Mouse (Mus musculus): ENCODE results near the gene Fcer2a.

The Fcer2a gene

DNA sequence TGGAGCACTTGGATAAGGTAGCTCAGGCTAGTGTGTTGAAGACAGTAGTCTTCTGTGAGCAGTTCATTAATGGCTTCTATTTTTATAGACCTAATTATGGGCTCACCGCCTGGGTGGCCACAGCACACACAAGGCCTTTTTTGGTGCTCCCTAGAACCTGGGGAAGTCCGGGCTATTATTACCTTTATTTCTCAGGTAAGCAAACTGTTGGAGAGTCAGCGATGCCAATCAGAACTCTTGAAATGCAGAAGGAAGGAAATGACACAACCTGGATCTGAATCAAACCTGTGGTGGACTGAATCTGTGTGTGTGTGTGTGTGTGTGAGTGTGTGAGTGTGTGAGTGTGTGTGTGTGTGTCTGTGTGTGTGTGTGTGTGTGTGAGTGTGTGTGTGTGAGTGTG is at the start of gene Fcer2a:
Gene Fcer2a (minus strand): TSS at position 55 of the 400 bp plus-strand sequence.
- no peak for DNase-seq (ENCODE audit: low read depth, low spot score)

DNA sequence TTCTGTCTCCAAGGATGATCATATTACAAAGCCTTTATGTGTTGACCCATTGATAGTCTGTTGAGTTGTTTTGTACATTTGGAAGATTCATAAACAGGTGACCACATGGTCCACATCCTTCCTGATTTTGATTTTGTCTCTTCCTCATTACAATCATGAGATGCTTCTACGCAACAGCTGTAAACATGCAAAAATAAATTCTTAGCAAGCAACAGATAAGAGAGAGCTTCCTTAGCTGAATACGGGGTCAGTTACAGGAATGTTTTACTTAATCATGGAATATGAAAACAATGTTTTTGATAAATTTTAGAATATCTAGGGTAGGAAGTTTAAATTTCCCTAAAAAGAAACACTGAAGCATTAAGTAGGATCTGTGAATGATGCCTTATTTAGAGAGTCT is 43.0 kb upstream of the Fcer2a start:
- DNase-seq (ENCODE audit: low read depth, low spot score) = no peak

DNA sequence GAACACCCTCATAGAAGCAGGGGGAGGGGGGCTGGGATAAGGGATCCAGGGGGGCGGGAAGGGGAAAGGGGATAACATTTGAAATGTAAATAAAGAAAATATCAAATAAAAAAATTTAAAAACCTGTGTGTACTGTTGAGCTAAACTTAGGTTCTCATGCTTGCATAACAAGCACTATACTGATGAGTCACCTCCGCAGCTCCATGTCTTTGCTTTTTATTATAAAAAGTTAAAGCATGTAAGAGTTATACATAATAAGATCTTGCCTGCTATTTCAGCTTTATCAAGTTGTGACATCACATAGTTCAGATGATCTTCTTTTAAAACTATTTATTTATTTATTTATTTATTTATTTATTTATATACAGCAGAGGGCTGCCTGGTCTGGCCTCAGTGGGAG is 41.6 kb upstream of the Fcer2a start:
- no peak for DNase-seq (ENCODE audit: low read depth, low spot score)

DNA sequence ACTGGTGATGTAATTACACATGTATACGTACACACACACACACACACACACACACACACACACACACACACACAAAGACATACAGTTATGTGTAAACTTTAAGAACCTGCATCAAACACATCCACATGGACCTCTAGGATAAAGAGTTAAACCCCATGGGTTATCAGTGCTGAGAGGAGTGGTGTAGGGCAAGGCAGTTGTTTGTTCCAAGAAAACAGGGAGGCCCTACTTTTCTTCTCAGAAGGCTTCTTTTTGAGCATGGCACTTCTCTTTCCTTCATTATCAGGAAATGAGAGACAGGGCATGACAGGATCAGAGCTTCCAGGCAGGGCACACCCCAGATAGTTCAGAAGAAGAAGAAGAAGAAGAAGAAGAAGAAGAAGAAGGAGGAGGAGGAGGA is 40.1 kb upstream of the Fcer2a start:
- DNase-seq (ENCODE audit: low read depth, low spot score) = no peak

DNA sequence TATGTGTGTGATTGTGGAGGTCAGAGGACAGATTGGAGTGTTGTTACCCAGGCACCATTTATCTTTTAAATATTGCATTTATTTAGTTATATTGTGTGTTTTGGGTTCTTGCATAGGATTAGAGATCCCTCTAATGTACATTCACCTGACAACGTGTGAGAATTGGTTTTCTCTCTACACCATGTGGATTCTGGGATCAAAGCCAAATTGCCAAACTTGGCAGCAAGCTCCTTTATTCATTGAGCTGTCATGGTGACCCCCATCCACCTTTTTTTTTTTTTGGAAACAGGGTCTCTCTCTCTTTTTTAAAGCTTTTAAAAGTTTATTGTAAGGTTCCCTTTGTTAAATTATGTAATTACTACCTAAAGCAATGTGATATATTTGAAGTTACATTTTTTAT is 27.1 kb upstream of the Fcer2a start:
- no peak for DNase-seq (ENCODE audit: low read depth, low spot score)

DNA sequence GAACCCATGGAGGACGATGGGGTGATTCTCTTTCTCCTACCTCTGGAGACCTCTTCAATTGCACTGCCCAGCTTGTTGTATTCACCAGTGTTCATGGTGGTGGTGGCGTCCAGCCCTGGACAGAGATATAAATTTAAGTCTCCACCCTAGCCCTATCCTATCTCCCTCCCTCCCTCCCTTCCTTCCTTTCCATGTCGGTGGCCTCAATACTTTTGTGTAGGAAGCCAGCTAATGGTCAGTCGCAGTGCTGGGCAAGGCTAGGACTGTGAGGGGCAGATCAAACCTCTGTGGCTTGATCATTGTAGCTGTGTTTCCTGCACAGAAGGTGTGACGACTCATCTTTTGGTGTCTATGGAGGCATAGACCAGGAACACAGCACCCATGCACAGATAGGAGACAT is 26.6 kb upstream of the Fcer2a start, which contains the start of gene Clec4g:
Gene Clec4g (minus strand): TSS at position 101 of the 400 bp plus-strand sequence.
- DNase-seq (ENCODE audit: low read depth, low spot score) = no peak

DNA sequence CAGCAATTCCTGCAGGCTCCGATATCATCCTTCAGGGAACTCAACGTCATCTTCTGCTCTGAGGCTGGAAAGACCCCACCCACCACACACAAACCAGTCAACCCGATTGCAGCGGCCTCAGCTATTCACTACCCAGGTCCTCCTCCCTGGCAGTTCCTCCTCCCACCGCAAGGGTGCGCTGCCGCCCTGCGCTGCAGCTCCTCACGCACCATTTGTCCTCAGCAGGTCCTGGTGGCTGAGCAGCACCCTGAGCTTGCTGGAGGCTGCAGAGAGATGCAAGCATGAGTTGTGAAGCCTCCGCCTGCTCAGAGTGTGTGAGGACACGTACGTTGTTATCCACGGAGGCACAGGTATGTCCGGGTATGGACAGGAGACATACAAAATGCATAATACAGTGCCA is 24.6 kb upstream of the Fcer2a start:
- peak; percentile 18 for DNase-seq (ENCODE audit: low read depth, low spot score)

DNA sequence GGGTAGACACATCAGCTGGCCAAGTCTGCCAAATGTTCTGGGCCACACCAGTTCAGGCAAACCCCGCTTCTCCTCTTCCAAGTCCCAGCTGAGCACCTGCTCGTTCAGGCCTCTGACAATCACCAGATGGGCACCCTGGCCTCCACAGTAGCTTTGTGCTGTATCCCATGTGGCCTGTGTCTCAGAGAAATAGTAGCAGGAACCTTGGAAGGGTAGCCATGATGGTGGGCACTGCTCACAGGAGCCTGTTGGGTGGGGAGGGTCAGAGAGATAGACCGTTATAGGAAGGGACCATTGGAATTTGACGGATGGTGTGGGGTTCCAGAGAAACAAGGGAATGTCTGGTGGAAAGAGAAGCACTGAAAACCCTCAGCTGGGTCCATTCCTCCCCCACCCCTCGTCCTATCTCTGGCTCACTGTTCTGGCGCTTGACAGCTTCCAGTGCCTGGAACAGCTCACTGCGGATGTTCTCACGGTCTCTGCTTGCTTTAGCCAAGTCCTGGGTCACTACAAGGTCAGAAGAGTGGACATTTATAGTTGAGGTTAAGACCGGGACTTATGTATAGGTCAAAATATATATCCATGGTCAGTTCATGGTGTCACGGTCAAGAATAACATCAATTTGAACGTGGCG is 23.5 kb upstream of the Fcer2a start:
- no peak for DNase-seq (ENCODE audit: low read depth, low spot score)

DNA sequence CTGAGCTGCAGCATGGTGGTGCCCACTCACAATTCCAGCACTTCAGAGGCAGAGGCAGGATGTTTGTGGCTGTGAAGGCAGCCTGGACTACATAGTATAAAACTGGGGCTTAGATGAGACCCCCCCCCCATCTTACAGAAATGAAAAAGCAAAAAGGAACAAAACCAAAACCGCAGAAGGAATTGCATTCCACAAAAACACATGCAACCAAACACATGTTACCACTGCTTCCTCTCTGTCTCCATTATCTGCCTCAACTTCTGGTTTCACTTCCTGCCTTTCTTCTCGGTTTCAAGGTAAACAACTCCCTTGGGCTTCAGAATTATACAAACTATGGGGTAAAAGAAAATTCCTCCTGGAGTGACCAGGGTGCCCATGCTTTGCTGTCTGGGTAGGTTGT is 17.7 kb upstream of the Fcer2a start:
- no peak for DNase-seq (ENCODE audit: low read depth, low spot score)

DNA sequence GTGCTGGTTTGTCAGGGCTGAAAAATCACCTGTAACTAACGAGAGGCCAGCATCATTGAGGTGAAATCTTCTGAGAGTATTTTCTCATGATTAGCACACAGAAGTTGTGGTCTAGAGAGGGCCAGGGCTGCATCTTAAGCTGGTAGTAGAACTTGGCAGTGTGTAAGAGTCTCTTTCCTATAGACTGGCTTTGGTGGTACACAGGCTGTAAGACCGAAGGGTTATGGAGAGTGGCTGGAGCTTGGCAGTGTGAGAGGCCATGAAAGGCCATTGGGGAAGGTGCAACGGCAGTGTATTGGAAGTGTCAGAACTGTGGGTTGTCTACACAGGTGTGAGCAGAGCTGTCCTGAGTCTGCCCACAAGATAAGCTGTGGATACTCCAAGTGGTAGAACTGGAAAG is 16.3 kb upstream of the Fcer2a start:
- no peak for DNase-seq (ENCODE audit: low read depth, low spot score)

DNA sequence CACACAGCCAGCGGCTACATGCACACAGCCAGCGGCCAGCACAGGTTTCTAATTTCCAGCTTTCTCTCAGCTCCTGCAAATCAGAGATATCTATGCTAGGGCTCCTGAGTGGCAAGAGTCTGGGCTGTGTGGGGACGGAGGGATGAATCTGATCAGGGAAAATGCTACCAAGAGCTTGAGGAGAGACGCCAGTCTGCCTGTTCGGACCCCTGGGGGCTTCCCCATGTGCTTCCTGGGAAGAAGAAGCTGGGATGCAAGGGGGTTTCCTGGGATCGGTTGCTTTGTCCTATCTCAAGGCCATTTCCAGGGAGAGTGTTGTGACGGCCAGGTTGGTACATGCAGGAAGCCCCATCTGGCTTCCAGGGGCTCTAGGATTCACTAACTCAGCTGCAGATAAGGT is 13.6 kb upstream of the Fcer2a start:
- no peak for DNase-seq (ENCODE audit: low read depth, low spot score)

DNA sequence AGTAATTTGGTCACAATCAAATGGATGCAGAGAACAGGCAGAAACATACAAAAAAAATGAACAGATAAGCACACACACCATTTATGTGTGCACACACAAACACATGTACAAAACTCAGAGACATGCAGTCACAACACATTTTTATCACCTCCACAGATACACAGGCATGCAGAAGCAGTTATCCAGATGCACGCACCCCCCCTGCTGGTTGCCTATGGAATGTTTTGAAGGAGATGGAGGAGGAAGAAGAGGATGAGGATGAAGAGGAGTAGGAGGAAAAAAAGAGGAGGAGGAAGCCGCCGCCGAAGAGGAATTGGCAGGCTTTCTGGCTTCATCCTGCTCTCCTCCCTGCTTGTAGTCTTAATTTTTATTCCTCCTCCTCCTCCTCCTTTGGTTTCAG is 11.7 kb upstream of the Fcer2a start:
- DNase-seq (ENCODE audit: low read depth, low spot score) = no peak

DNA sequence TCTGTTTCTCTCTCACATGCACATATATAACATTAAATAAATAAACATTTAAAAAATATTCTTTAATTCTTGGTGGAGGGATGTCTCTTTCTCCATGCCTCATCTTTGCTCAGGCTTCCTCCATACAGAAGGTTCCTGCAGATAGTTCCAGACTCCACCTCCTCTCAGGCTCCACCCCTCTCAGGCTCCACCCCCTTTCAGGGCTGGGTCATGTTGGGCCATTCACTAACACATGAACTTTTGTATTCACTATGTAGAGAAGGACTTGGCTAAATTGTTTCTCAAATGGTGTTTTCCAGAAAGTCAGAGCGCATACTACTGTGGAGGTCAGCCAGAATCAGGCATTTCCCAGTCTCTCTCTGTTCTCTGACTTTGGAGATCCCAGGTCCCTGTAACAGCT is 7.5 kb upstream of the Fcer2a start:
- no peak for DNase-seq (ENCODE audit: low read depth, low spot score)

DNA sequence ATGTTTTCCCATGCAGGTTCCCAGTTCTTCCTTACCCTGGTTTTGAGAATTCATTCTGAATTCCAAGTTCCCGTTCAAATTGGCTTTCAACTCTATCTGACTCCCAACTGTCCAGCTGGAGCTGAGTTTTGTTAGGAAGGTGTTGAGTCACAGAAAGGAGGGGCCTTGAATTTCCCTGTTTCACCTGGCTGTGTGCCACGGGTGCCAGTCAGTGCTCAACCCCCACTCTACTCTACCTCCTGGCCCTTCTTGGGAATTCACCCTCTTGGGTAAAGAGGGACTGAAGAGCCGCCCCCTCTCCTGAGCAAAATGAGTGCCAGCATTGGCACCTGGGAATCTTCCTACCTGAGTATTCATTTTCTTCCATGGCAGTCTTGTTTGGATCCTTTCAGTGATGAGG is 3.2 kb downstream of the Fcer2a start:
- DNase-seq (ENCODE audit: low read depth, low spot score) = no peak

DNA sequence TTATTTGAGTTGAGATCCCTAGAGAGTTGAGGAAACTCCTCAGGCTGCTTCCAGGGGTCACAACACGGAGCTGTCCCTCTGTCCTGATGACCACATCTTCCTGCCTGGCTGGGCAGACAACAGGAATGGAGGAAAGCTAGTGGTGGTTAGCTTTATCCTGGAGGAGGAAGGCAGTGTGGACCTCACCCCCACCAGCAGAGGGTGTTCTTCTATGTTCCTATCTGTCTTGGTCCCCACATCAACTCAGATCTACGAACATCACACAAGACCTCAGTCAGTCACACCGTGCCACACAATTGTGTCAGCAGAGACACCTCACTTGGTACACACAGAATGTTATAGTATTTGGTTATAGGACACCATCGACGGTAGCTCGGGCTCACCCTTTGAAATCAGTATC is 6.4 kb downstream of the Fcer2a start:
- DNase-seq (ENCODE audit: low read depth, low spot score) = no peak

DNA sequence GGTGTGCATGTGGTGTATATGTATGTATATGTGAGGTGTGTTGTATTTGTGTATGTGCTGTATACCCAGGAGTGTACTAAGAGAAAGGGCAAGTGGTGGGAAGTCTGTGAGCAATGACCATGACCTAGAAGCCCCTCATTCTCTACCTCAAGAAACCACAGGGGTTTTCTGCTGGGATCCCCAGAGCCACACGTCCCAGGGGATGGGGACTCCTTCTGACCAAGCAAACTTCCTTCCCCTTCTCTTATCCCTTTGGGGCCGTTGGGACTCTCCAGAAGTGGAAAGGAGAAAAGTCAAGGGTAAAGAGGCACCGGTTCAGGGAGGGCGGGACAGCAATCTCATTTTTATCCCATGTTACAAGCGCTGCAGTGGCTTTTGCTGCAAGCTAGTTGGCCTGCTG is 8.6 kb downstream of the Fcer2a start:
- no peak for DNase-seq (ENCODE audit: low read depth, low spot score)

DNA sequence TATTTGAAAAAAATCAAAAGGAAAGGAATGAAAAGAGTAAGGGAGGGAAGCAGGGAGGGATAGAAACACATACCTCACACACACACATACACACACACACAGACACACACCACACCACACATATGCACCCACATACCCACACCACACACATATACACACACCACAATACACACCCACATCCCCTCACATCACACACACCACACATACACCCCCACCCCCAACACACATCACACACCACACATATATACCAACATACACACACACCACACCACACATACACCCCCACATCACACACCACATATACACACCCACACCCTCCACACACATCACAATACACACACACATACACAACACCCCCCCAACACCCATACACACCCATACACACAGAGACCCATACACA is 9.4 kb downstream of the Fcer2a start:
- no peak for DNase-seq (ENCODE audit: low read depth, low spot score)

DNA sequence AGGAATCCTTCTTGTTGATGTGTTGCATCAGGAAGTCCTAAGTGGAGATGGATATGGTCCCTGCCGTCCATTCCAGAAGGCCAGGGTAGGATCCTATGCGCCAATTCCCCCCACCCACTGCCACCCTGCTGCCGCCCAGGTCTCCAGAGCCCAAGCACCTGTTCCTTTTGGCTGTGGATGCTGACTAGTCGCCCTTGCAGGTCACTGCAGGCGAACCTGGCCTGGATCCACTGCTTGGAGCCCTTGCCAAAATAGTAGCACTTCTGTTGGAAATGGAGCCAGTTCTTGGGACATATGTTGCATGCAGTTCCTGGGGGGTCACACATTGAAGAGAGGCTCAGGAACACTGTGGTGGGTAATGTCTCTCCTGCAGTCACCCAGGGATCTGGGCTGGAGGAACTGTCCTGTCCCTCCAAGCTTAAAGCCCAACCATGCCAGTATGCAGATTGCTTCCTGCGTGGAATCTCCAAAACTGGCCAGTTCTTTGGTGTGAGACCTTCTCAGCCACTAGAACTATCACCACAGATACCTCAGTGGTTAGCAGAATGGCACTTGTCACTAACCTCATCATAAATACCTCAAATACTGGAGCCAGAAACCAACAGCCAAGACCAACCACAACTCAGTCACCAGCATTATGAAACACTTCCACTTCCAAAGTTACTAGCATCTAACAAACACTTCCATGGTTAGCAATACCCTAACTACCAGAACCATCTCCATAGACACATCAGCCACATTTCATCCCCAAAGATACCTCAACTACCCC is 10.4 kb downstream of the Fcer2a start:
- no peak for DNase-seq (ENCODE audit: low read depth, low spot score)

DNA sequence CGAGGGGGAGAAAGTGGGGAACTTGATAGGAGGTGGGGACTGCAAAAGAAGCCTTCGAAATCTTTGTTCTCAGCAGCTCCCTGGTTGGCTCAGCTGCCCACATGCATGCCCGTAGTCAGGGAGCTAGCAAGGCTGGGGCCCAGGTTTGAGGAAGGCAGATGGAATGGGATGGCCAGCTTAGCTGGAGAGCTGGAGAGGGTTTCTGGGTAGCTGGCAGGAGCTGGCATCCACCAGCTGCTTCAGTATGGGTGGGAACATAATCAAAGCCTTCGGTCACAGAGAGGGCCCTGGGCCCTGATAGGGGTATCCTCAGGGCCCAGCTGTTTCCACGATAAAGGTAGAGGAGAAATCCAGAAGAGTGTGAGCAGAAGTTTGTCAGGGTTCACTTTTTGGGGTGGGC is 11.5 kb downstream of the Fcer2a start:
- DNase-seq (ENCODE audit: low read depth, low spot score) = no peak

DNA sequence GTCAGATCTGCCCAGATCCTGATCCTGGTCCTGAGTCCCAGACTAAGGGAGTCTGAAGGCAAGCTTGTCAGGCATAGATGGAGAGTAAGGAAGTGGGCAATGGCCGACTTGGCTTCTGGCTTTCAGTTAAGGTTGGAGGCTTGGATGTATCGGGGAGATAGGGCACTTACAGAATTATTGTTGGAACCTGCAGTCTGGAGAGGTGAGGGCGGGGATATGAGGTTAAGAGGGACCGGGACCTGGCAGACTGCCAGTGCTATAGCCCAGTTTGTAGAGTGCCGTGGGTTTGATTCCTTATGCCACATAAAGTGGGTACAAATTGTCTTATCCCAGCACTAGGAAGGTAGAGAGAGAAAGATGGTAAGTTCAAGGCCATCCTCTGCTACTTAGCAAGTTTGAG is 14.3 kb downstream of the Fcer2a start:
- DNase-seq (ENCODE audit: low read depth, low spot score) = no peak

DNA sequence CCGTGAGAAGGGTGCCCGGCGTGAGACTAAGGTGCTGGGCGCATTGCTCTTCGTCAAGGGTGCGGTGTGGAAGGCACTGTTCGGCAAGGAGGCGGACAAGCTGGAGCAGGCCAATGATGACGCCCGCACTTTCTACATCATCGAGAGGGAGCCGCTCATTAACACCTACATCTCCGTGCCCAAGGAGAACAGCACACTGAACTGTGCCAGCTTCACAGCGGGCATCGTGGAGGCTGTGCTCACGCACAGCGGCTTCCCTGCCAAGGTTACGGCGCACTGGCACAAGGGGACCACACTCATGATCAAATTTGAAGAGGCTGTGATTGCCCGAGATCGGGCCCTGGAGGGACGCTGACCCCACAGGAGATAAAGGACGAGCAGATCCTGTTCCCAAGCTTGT is 14.7 kb downstream of the Fcer2a start:
- no peak for DNase-seq (ENCODE audit: low read depth, low spot score)

DNA sequence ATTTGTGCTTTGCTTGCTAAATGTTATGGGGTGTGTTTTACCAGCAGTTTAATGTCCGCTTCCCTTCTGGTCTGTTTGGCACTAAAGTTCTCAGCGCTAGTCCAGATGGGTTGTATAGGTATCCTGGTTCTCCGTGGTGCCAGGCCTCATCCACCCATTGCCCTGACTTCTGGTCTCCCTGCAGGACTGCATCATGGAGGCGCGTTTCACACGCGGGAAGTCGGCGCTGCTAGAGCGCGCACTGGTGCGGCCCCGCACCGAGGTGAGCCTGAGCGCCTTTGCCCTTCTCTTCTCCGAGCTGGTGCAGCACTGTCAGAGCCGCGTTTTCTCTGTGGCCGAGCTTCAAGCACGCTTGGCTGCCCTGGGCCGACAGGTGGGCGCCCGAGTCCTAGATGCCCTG is 15.1 kb downstream of the Fcer2a start:
- DNase-seq (ENCODE audit: low read depth, low spot score) = no peak

DNA sequence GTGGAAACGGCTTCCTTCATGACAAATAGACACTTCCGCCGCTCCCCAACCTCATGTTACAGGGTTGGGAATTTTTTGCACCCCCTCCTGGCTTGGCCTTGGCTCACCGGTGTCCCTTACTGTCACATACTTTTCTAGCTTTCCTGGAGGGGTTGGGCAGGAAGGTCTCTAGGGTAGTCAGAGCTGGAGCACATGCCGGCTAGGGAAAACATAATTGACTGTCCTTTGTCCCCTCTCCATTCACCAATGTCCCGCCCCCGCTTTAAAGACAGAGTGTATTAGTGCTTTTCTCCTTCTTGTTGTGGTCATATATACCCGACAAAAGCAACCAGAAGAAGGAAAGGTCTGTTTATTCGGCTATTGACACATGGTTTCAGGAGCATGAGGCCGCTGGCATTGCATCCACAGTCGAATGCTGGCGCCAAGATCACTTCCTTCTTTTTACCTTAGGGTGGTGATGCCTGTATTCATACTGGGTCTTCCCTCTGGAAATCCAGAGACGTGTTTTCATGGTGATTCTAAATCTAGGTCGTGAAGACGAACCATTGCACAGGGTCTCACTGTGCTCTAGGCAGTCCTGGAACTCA is 16.9 kb downstream of the Fcer2a start:
- no peak for DNase-seq (ENCODE audit: low read depth, low spot score)
